Mouse (Mus musculus) cerebellum, adult 2 months (tissue): ENCODE data around the gene Rere.

Experiments
- CTCF ChIP-seq: fragments of 200-500 bp; IDR thresholded peaks from 2 replicates; pipeline ENCODE4 v1.5.1; 2011; ENCODE audit warnings: low read depth, mild to moderate bottlenecking, control low read depth, low read length, moderate library complexity, borderline replicate concordance; ENCODE audit not compliant: insufficient read depth
- POLR2A ChIP-seq: fragments of 200-500 bp; IDR thresholded peaks from 2 replicates; pipeline ENCODE4 v1.6.1; 2011; ENCODE audit warnings: low read length, control low read depth, borderline replicate concordance; ENCODE audit not compliant: insufficient read depth

DNA sequence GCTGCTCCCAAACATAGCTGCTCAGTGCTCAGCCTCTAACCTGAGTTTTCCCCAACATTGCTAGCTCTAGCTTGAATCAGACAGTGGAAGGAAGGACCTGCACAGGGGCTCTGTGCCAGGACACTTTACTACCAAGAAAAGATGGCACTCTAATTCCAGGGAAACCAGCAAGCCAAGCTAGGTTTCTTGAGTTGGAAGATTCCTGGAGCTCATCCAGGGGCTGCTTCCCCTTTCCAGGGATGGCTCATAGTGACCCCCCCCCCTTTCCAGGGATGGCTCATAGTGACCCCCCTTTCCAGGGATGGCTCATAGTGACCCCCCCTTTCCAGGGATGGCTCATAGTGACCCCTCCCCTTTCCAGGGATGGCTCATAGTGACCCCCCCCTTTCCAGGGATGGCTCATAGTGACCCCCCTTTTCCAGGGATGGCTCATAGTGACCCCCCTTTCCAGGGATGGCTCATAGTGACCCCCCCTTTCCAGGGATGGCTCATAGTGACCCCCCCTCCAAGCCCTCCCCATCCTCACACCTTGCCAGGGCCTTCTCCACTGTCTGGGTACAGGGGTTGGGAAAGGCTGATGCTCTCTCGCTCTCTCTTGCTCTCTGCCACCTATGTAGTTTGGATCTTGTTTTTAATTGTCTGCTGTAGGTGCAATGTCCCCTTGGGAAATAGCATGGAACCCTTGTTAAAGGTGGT is 322.1 kb downstream of the Rere start:
- TF ChIP-seq POLR2A (no peak), CTCF (no peak)
